Mouse (Mus musculus) heart, embryonic 15.5 days (tissue): ENCODE measurements around the gene Olfr771. TPM values are rescaled to one million over a fixed set of nuclear protein-coding genes. Genes with fewer than 3 reads are reported as not detected.
"Not testable (repeated sequence)": the region's sequence is repeated elsewhere in the genome, so short reads cannot be mapped to it uniquely, and the experiment has no call there.

Experiments
- ATAC-seq: fragments of 200-750 bp; cut with Nextera tagmentation; replicated peaks from 2 replicates; pipeline ENCODE4 v1.8.0; 2017; ENCODE audit warnings: low read depth, moderate TSS enrichment; ENCODE audit not compliant: insufficient number of reproducible peaks, insufficient read depth, low FRiP score
- H3K27ac ChIP-seq: fragments of 300-500 bp; sonication (generic); 2 replicates; pipeline ENCODE4 v1.5.1; 2015; ENCODE audit warnings: mild to moderate bottlenecking, inconsistent platforms
- H3K27me3 ChIP-seq: fragments of 300-500 bp; sonication (generic); 2 replicates; pipeline ENCODE4 v1.6.1; 2015; ENCODE audit warnings: inconsistent platforms
- H3K36me3 ChIP-seq: fragments of 300-500 bp; sonication (generic); 2 replicates; pipeline ENCODE4 v1.6.1; 2015; ENCODE audit warnings: mild to moderate bottlenecking, inconsistent platforms
- H3K4me1 ChIP-seq: fragments of 300-500 bp; sonication (generic); replicated peaks from 2 replicates; pipeline ENCODE4 v1.6.1; 2015; ENCODE audit warnings: inconsistent platforms
- H3K4me2 ChIP-seq: fragments of 300-500 bp; sonication (generic); 2 replicates; pipeline ENCODE4 v1.6.1; 2015; ENCODE audit warnings: inconsistent platforms, mild to moderate bottlenecking, moderate library complexity
- H3K4me3 ChIP-seq: fragments of 300-500 bp; sonication (generic); 2 replicates; pipeline ENCODE4 v1.5.1; 2015; ENCODE audit warnings: mild to moderate bottlenecking, inconsistent platforms
- H3K9ac ChIP-seq: fragments of 300-500 bp; sonication (generic); 2 replicates; pipeline ENCODE4 v1.6.1; 2015; ENCODE audit warnings: mild to moderate bottlenecking, inconsistent platforms
- H3K9me3 ChIP-seq: fragments of 300-500 bp; sonication (generic); replicated peaks from 2 replicates; pipeline ENCODE4 v1.6.1; 2016; ENCODE audit warnings: inconsistent platforms
- WGBS: fragments of 180-500 bp; shearing (Covaris S2); methylation state at CpG from one replicate; pipeline ENCODE4 v1.1.7; 2015; ENCODE audit warnings: mixed read lengths; 5-methylcytosine and 5-hydroxymethylcytosine counted together
- polyA plus RNA-seq: library from polyadenylated mRNA; unstranded; fragments of >200 nt; fragmentation: Nextera tagmentation; extraction: Ambion mirVana; gene quantifications from 2 replicates; pipeline ENCODE4 v1.2.1, GENCODE M21; 2015

Gene Olfr771
- not detected in 2 replicates for polyA plus RNA-seq

GRCm38 (mm10) chr10:129164651-129165050 is at the start of gene Olfr771:
Olfr771 (minus strand) TSS chr10:129164751.
- no peak within 1 kb of the TSS for H3K4me2 ChIP-seq
- H3K4me3 ChIP-seq = no peak within 1 kb of the TSS
- H3K27ac ChIP-seq = no peak within 1 kb of the TSS
- H3K27me3 ChIP-seq = no peaks in the 10 kb centered on the region
- H3K36me3 ChIP-seq = no peaks in the 10 kb centered on the region
- 77% methylated on average over 1 of the region's 1 CpGs for WGBS
- no peaks in the 10 kb centered on the region for H3K9me3 ChIP-seq
- ATAC-seq = no peak
- no peak within 1 kb of the TSS for H3K9ac ChIP-seq
- H3K4me1 ChIP-seq = no peaks in the 10 kb centered on the region

GRCm38 (mm10) chr10:129187319-129187718 is 22.8 kb upstream of the Olfr771 start, which contains the start of gene Olfr773:
Olfr773 (minus strand) TSS chr10:129187419.
- not testable (repeated sequence) for H3K9me3 ChIP-seq, H3K4me3 ChIP-seq, H3K27ac ChIP-seq, H3K9ac ChIP-seq, H3K36me3 ChIP-seq, H3K4me2 ChIP-seq, H3K27me3 ChIP-seq, ATAC-seq, H3K4me1 ChIP-seq

GRCm38 (mm10) chr10:129177821-129178220 is 13.3 kb upstream of the Olfr771 start, which contains the start of gene Olfr772:
Olfr772 (minus strand) TSS chr10:129177921.
- not testable (repeated sequence) for H3K9ac ChIP-seq, H3K4me3 ChIP-seq, ATAC-seq, H3K27ac ChIP-seq, H3K9me3 ChIP-seq, H3K4me1 ChIP-seq, H3K4me2 ChIP-seq, H3K27me3 ChIP-seq, H3K36me3 ChIP-seq
- 76% methylated on average over 4 of the region's 4 CpGs for WGBS

- H3K27me3 ChIP-seq = no peaks in the 10 kb centered on the region
- H3K9me3 ChIP-seq = no peaks in the 10 kb centered on the region
- no peaks in the 10 kb centered on the region for H3K4me1 ChIP-seq
- 76% methylated on average over 2 of the region's 2 CpGs for WGBS
- no peak for ATAC-seq
- H3K4me2 ChIP-seq = no peak within 1 kb of the TSS
- H3K27ac ChIP-seq = no peak within 1 kb of the TSS
- H3K9ac ChIP-seq = no peak within 1 kb of the TSS
- no peak within 1 kb of the TSS for H3K4me3 ChIP-seq
- H3K36me3 ChIP-seq = no peaks in the 10 kb centered on the region
These were observed 25.7 kb downstream of the Olfr771 start, which contains the start of gene Olfr770 for GRCm38 (mm10) chr10:129138898-129139297. Olfr770 (minus strand) TSS chr10:129138998.

- Histone ChIP-seq H3K27me3 (no peaks in the 10 kb centered on the region), H3K36me3 (no peaks in the 10 kb centered on the region), H3K9ac (no peak within 1 kb of the TSS), H3K4me1 (no peaks in the 10 kb centered on the region), H3K4me3 (no peak within 1 kb of the TSS), H3K4me2 (no peak within 1 kb of the TSS), H3K27ac (no peak within 1 kb of the TSS), H3K9me3 (no peaks in the 10 kb centered on the region)
- ATAC-seq = no peak
- 82% methylated on average over 2 of the region's 2 CpGs for WGBS
These were observed 46.8 kb downstream of the Olfr771 start, which contains the start of gene Olfr769 for GRCm38 (mm10) chr10:129117761-129118160. Olfr769 (minus strand) TSS chr10:129117861.

- H3K4me3 ChIP-seq = no peak overlapping the region
- 95% methylated on average over 3 of the region's 3 CpGs for WGBS
- no peak overlapping the region for H3K9ac ChIP-seq
- no peaks in the 10 kb centered on the region for H3K36me3 ChIP-seq
- H3K27ac ChIP-seq = no peak overlapping the region
- no peaks in the 10 kb centered on the region for H3K4me1 ChIP-seq
- H3K4me2 ChIP-seq = no peak overlapping the region
- ATAC-seq = no peak
- H3K9me3 ChIP-seq = peaks cover 8% of the 10 kb centered on the region; the same call in 1 of the 2 replicates
- H3K27me3 ChIP-seq = no peaks in the 10 kb centered on the region
These were observed 49.4 kb downstream of the Olfr771 start for GRCm38 (mm10) chr10:129115146-129115545.

Other genes with a start within 250 kb of the Olfr771 start
- gene Rdh5, start 241.9 kb downstream of the Olfr771 start, polyA plus RNA-seq = 10.5 and 11.8 TPM in 2 replicates
- 208 and 212 TPM in 2 replicates for gene Bloc1s1, start 240.7 kb downstream of the Olfr771 start, polyA plus RNA-seq
- gene Itga7, start 230.9 kb downstream of the Olfr771 start, polyA plus RNA-seq = 7.0 and 8.1 TPM in 2 replicates
- 0.11 TPM in 1 of 2 replicates, not detected in the other for gene Mettl7b, start 203.8 kb downstream of the Olfr771 start, polyA plus RNA-seq
- not detected in 2 replicates for gene Olfr9, start 175.3 kb downstream of the Olfr771 start, polyA plus RNA-seq
- not detected in 2 replicates for gene Olfr763, start 154.0 kb downstream of the Olfr771 start, polyA plus RNA-seq
- not detected in 2 replicates for gene Olfr764-ps1, start 124.9 kb downstream of the Olfr771 start, polyA plus RNA-seq
- gene Olfr765, start 114.8 kb downstream of the Olfr771 start, polyA plus RNA-seq = not detected in 2 replicates
- gene Olfr766-ps1, start 95.8 kb downstream of the Olfr771 start, polyA plus RNA-seq = not detected in 2 replicates
- not detected in 2 replicates for gene Olfr767, start 81.8 kb downstream of the Olfr771 start, polyA plus RNA-seq
- not detected in 2 replicates for gene Olfr768, start 65.4 kb downstream of the Olfr771 start, polyA plus RNA-seq
- not detected in 2 replicates for gene Olfr769, start 46.9 kb downstream of the Olfr771 start, polyA plus RNA-seq
- not detected in 2 replicates for gene Olfr770, start 25.8 kb downstream of the Olfr771 start, polyA plus RNA-seq
- not detected in 2 replicates for gene Olfr772, start 13.2 kb upstream of the Olfr771 start, polyA plus RNA-seq
- gene Olfr773, start 22.7 kb upstream of the Olfr771 start, polyA plus RNA-seq = not detected in 2 replicates
- not detected in 2 replicates for gene Olfr774, start 71.5 kb upstream of the Olfr771 start, polyA plus RNA-seq
- not detected in 2 replicates for gene Olfr775, start 83.7 kb upstream of the Olfr771 start, polyA plus RNA-seq
- not detected in 2 replicates for gene Olfr776, start 94.4 kb upstream of the Olfr771 start, polyA plus RNA-seq
- not detected in 2 replicates for gene Olfr777, start 106.7 kb upstream of the Olfr771 start, polyA plus RNA-seq
- gene Olfr780, start 153.4 kb upstream of the Olfr771 start, polyA plus RNA-seq = not detected in 2 replicates
- not detected in 2 replicates for gene Olfr781, start 164.1 kb upstream of the Olfr771 start, polyA plus RNA-seq
- gene Olfr782, start 184.1 kb upstream of the Olfr771 start, polyA plus RNA-seq = not detected in 2 replicates
- gene Olfr784, start 219.3 kb upstream of the Olfr771 start, polyA plus RNA-seq = 0.04 and 0.09 TPM in 2 replicates
- gene Olfr785, start 240.7 kb upstream of the Olfr771 start, polyA plus RNA-seq = not detected in 2 replicates